Mouse (Mus musculus) cerebellum, adult 9-11 months (tissue): Measurements from ENCODE around the gene Gm49450.

Source experiments
- DNase-seq: peaks from one replicate; pipeline ENCODE4 v3.0.0; 2022

The Gm49450 gene

DNA sequence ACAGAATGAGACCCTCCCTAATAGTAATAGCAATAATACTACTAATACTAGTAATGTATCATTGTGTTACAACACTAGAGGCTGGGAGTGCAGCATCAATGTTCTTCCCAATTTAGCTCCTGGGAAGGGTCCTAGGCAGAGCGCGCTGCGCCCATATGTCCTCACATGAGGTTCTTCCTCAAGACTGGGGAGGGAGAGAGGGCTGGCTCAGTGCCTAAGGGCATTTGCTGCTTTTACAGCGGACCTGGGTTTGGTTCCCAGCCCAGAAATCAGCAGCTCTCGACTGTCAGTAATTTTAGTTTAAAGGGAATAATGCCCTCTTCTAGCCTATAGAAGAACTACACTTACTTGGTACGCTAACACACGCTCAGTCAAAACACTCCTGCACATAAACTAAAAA, 65.8 kb downstream of the Gm49450 start:
- no peak for DNase-seq

DNA sequence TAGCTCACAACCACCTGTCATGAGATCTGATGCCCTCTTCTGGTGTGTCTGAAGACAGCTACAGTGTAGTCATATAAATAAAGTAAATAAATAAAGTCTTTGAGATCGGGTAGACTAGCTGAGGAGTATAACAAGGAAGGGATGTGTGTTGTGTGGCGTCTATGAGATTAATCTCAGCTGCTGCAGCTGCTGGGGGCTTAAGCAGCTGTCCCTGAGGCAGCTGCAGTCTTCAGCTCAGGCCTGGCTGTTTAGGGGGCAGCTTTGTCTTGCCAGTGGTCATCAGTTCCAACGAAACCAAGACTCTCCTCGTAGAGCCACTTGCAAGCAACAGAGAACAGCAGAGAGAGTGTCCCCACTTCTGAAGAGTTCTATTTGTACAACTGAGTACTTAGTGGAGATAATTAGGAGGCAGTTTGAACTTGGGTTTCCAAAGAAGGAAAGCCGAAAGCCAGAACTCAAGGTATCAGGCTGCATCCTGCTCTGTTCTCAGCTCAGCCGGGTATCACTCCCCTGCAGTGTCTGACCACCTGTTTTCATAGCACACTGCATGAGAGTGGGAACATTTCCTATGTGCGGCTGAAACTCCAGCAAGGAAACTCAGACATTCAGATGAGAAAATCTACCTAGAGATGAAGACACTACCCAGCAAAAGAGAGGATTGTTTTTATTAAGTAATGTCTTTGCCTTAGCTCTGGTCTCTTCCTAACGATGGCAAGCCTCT, 66.5 kb downstream of the Gm49450 start:
- DNase-seq = no peak

DNA sequence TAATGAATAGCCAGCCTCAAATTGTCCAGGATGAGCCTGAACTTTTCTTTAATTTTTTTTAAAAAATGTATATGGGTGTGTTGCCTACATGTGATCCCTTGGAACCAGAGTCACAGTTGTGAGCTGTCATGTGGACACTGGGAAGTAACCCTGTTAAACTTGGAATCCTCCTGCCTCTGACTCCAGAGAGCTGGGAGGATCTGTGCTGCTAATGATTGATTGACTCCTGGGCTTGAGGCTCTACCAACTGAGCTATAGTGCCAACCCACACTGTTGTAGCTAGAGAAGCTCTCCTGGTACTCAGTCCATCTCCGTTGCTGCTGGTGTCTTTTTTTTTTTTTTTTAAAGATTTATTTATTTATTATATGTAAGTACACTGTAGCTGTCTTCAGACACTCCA, 69.2 kb downstream of the Gm49450 start:
- DNase-seq = no peak

DNA sequence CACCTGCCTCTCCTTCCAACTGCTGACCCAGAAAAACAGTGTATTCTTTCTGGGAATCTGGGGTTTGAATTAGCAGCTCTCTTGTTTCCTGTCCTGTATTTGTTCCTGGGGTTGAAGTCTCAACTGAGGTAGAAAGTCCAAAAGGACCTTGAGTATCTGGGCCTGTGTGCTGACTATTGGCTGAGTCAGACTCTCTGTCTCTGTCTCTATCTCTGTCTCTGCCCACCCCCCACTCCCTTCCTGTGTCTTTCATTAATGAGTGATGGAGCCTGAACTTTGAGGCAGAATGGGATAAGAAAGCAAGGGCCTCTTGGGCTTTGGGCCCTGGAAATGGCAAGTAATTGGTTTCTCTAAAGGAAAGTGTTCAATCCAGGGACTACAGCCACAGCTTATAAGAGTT, 69.7 kb downstream of the Gm49450 start:
- no peak for DNase-seq
